Mouse (Mus musculus): ENCODE results near the gene Cdk5rap2.

DNA sequence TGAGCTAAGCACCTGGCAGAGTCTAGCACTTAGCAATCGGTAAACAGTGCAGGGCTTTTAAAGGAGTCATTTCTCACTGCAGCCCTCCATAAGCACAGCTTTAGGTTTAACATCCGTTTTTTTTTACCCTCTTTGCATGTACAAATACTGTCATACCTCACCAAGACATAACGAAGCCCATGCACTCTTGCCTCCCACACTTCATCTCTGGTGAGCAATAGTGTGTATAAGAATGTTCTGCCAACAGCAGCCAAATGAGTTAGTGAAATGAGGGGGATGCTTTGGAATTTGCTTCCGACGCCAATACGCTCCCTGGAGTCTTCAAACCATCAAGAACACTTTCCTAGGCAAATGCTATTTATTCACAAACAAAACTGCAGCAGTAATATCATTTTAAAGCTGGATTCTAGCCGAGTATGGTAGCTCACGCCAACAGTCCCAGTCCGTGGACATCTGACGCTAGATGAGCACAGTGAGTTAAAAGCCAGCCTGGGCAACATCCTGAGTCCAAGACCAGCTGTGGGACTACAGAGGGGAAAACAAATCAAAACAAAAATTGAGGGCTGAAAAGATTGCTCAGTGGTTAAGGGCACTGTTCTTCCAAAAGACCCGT, 18.4 kb downstream of the Cdk5rap2 start:
- TF ChIP-seq POLR2A (IDR thresholded peaks at IDR 0.05; ENCODE audit: borderline replicate concordance, low read depth, low read length) (no peak), CTCF (IDR thresholded peaks at IDR 0.05; ENCODE audit: low read depth, low read length) (no peak)
